In genomic region chr14:31681291-31681690, GRCm38 (mm10) we compare ENCODE assay signal across 16 mouse cellular contexts. TPM values are rescaled to one million over a fixed set of nuclear protein-coding genes. Genes with fewer than 3 reads are reported as not detected.
"Had no signal": no experiment of that assay in that cellular context is flagged by ENCODE, and none has a peak within 500 bp of the region (broad histone marks: within the 10 kb centered on the region; RNA-seq: fewer than 3 reads in every experiment).

No protein-coding gene starts in this region.

- ATAC-seq: intestine, embryonic 16.5 days; liver, embryonic 12.5 days; midbrain, embryonic 15.5 days had no signal

- H3K9ac ChIP-seq: kidney, embryonic 15.5 days; limb, embryonic 15.5 days; liver, embryonic 12.5 days; midbrain, embryonic 15.5 days; neural tube, embryonic 13.5 days had no signal

- H3K4me2 ChIP-seq: kidney, embryonic 15.5 days; limb, embryonic 15.5 days; liver, embryonic 12.5 days; midbrain, embryonic 15.5 days; neural tube, embryonic 13.5 days had no signal

- H3K9me3 ChIP-seq: kidney, embryonic 15.5 days; limb, embryonic 15.5 days; liver, embryonic 12.5 days; midbrain, embryonic 10.5 days; midbrain, embryonic 15.5 days; neural tube, embryonic 13.5 days had no signal

- H3K36me3 ChIP-seq: kidney, embryonic 15.5 days; limb, embryonic 15.5 days; liver, embryonic 12.5 days; midbrain, embryonic 10.5 days; midbrain, embryonic 15.5 days; neural tube, embryonic 13.5 days had no signal

- H3K27me3 ChIP-seq: kidney, embryonic 15.5 days; limb, embryonic 15.5 days; liver, embryonic 12.5 days; midbrain, embryonic 15.5 days; neural tube, embryonic 13.5 days had no signal

- DNase-seq: kidney, adult 2 months; kidney, postnatal 14 days; left cerebral cortex, postnatal 4 days; retina, postnatal 1 day; right cerebral cortex, postnatal 4 days; thymus, postnatal 4 days had no signal

- H3K4me3 ChIP-seq: kidney, embryonic 15.5 days; limb, embryonic 15.5 days; liver, embryonic 12.5 days; midbrain, embryonic 10.5 days; midbrain, embryonic 15.5 days; neural tube, embryonic 13.5 days had no signal

- H3K4me1 ChIP-seq: midbrain, embryonic 10.5 days had no signal

- H3K27ac ChIP-seq: kidney, embryonic 15.5 days; liver, embryonic 12.5 days; midbrain, embryonic 10.5 days; midbrain, embryonic 15.5 days; neural tube, embryonic 13.5 days had no signal

RNA-seq across cellular contexts. Expression of gene Gm49387, which starts 40.6 kb away (rescaled TPM):
- total RNA-seq: layer of hippocampus, postnatal 25 days; left cerebral cortex, postnatal 4 days; megakaryocyte, adult 5-6 weeks had no signal
- polyA plus RNA-seq: kidney, adult 2 months; large intestine, adult 2 months had no signal
